Mouse (Mus musculus) stomach, postnatal 0 days (tissue): Measurements from ENCODE around the gene Zfp622.

ENCODE experiments used
- CTCF ChIP-seq: IDR thresholded peaks from 2 replicates; pipeline ENCODE4 v1.5.1; 2016; ENCODE audit warnings: antibody characterized with exemption, low read depth, mild to moderate bottlenecking, moderate library complexity
- EP300 ChIP-seq: optimal IDR thresholded peaks from 2 replicates; pipeline ENCODE3; 2016; ENCODE audit warnings: antibody characterized with exemption

DNA sequence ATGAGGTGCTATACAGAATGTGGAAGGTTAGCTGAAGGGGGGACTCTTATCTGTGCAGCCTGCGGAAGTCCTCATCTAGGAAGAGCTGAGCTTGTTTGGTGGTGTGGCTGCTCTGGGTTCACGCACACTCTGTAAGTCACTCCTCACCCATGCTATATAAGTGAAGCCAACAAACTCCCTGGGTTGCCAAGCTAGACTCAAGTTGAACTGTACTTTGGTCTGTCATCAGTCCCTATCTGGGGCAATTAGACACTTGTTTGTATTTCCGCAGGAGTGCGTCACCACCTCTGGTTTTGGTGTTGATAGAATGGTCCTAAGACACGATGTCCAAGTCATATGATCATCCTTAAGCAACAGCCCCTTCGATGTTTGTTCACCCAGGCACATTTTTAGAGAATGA lies 8.4 kb upstream of the Zfp622 start:
- TF ChIP-seq CTCF (no peak), EP300 (no peak)
